Mouse (Mus musculus) mesoderm, embryonic 11.5 days (tissue): ENCODE results near the gene Mau2.
A peak's percentile ranks its signal among the peaks of the same experiment; 100 is the strongest.
"Not testable (repeated sequence)": the region's sequence is repeated elsewhere in the genome, so short reads cannot be mapped to it uniquely, and the experiment has no call there.

Experiments used
- DNase-seq: peaks from one replicate; pipeline ENCODE4 v3.0.0-alpha.2; 2012; ENCODE audit warnings: low read depth, low spot score

Gene Mau2

GRCm38 (mm10) chr8:70042583-70043455 lies at the start of gene Mau2, which contains the start of gene Sugp1:
Gene Mau2, minus strand, starts transcription at chr8:70042734.
Gene Sugp1, plus strand, starts transcription at chr8:70042813.
- DNase-seq, result peak; percentile 98

- peak; percentile 65 for DNase-seq
These were observed 46.9 kb upstream of the Mau2 start for GRCm38 (mm10) chr8:70089296-70089960.

GRCm38 (mm10) chr8:70087836-70088650 lies 45.5 kb upstream of the Mau2 start:
- DNase-seq, result peak; percentile 63

- DNase-seq, result no peak
These were observed 44.7 kb upstream of the Mau2 start for GRCm38 (mm10) chr8:70087237-70087636.

GRCm38 (mm10) chr8:70086151-70086550 lies 43.6 kb upstream of the Mau2 start:
- no peak for DNase-seq

GRCm38 (mm10) chr8:70084191-70085065 lies 41.9 kb upstream of the Mau2 start:
- DNase-seq, result peak; percentile 47

GRCm38 (mm10) chr8:70083285-70083684 lies 40.8 kb upstream of the Mau2 start, which contains the start of gene Hapln4:
Gene Hapln4, plus strand, starts transcription at chr8:70083457.
- peak; percentile 74 for DNase-seq

GRCm38 (mm10) chr8:70081976-70082375 lies 39.4 kb upstream of the Mau2 start:
- no peak for DNase-seq

GRCm38 (mm10) chr8:70073682-70074081 lies 31.1 kb upstream of the Mau2 start:
- no peak for DNase-seq

- no peak for DNase-seq
These were observed 30.6 kb upstream of the Mau2 start for GRCm38 (mm10) chr8:70073120-70073519.

- DNase-seq, result no peak
These were observed 30.0 kb upstream of the Mau2 start, which contains the start of gene Tm6sf2 for GRCm38 (mm10) chr8:70072441-70073069. Gene Tm6sf2, plus strand, starts transcription at chr8:70072924.

- DNase-seq, result no peak
These were observed 29.4 kb upstream of the Mau2 start for GRCm38 (mm10) chr8:70071836-70072440.

GRCm38 (mm10) chr8:70057721-70058120 lies 15.2 kb upstream of the Mau2 start:
- DNase-seq, result no peak

GRCm38 (mm10) chr8:70050434-70050833 lies 7.9 kb upstream of the Mau2 start:
- DNase-seq, result not testable (repeated sequence)

- DNase-seq, result no peak
These were observed 7.1 kb upstream of the Mau2 start for GRCm38 (mm10) chr8:70049662-70050061.

- DNase-seq, result no peak
These were observed 1.5 kb upstream of the Mau2 start for GRCm38 (mm10) chr8:70043996-70044395.

- DNase-seq, result no peak
These were observed 518 bp downstream of the Mau2 start for GRCm38 (mm10) chr8:70041885-70042546.

GRCm38 (mm10) chr8:70037994-70038393 lies 4.5 kb downstream of the Mau2 start:
- no peak for DNase-seq

- DNase-seq, result no peak
These were observed 12.3 kb downstream of the Mau2 start for GRCm38 (mm10) chr8:70030255-70030654.
